Mouse (Mus musculus) forebrain, embryonic 15.5 days (tissue): ENCODE results near the gene Gm21861. TPM values are rescaled to one million over a fixed set of nuclear protein-coding genes. Genes with fewer than 3 reads are reported as not detected.
"Not testable (repeated sequence)": the region's sequence is repeated elsewhere in the genome, so short reads cannot be mapped to it uniquely, and the experiment has no call there.

ENCODE experiments used
- ATAC-seq: fragments of 200-750 bp; cut with Nextera tagmentation; replicated peaks from 2 replicates; pipeline ENCODE4 v1.8.0; 2017; ENCODE audit warnings: mild to moderate bottlenecking, moderate TSS enrichment, moderate library complexity
- H3K27ac ChIP-seq: fragments of 300-500 bp; sonication (generic); replicated peaks from 2 replicates; pipeline ENCODE4 v1.5.1; 2015; ENCODE audit warnings: mild to moderate bottlenecking, inconsistent platforms
- H3K27me3 ChIP-seq: fragments of 300-500 bp; sonication (generic); 2 replicates; pipeline ENCODE4 v1.6.1; 2015; ENCODE audit warnings: inconsistent platforms
- H3K36me3 ChIP-seq: fragments of 300-500 bp; sonication (generic); 2 replicates; pipeline ENCODE4 v1.6.1; 2015; ENCODE audit warnings: mild to moderate bottlenecking, inconsistent platforms
- H3K4me1 ChIP-seq: fragments of 300-500 bp; sonication (generic); 2 replicates; pipeline ENCODE4 v1.6.1; 2015; ENCODE audit warnings: inconsistent platforms
- H3K4me2 ChIP-seq: fragments of 300-500 bp; sonication (generic); replicated peaks from 2 replicates; pipeline ENCODE4 v1.6.1; 2015; ENCODE audit warnings: mild to moderate bottlenecking, inconsistent platforms
- H3K4me3 ChIP-seq: fragments of 300-500 bp; sonication (generic); 2 replicates; pipeline ENCODE4 v1.5.1; 2015; ENCODE audit warnings: mild to moderate bottlenecking, inconsistent platforms
- H3K9ac ChIP-seq: fragments of 300-500 bp; sonication (generic); replicated peaks from 2 replicates; pipeline ENCODE4 v1.6.1; 2015; ENCODE audit warnings: mild to moderate bottlenecking, inconsistent platforms
- H3K9me3 ChIP-seq: fragments of 300-500 bp; sonication (generic); 2 replicates; pipeline ENCODE4 v1.6.1; 2016; ENCODE audit warnings: inconsistent platforms
- WGBS: fragments of 180-500 bp; shearing (Covaris S2); methylation state at CpG from one replicate; pipeline ENCODE4 v1.1.7; 2015; ENCODE audit warnings: mixed read lengths; 5-methylcytosine and 5-hydroxymethylcytosine counted together
- polyA plus RNA-seq: library from polyadenylated mRNA; unstranded; fragments of >200 nt; fragmentation: Nextera tagmentation; extraction: Ambion mirVana; gene quantifications from 2 replicates; pipeline ENCODE4 v1.2.1, GENCODE M21; 2015

Gene Gm21861
- not detected in 2 replicates for polyA plus RNA-seq

DNA sequence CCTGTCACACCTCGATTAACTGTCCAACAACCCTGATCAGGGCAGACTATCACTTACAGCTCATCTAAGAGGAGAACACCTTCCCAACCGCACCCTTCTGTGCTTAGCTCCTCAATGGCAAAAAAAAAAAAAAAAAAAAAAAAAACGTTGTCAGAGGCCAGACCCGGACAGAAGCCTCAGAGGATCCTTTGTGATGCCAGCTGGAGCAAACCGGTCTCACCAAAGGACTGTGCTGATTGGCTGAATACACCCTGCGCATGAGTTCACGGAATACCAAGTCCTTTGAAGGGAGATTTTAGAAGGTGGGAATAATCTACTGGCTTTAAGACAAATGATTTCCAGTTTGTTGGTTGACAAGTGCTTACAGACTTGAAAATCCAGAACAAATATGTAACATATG lies at the start of gene Gm21861:
Gm21861 (minus strand) TSS at position 101 of the 400 bp plus-strand sequence.
- H3K4me3 ChIP-seq, H3K4me2 ChIP-seq, H3K27ac ChIP-seq, H3K9ac ChIP-seq, H3K4me1 ChIP-seq, H3K36me3 ChIP-seq, H3K27me3 ChIP-seq, ATAC-seq, H3K9me3 ChIP-seq: not testable (repeated sequence)
- WGBS = no CpG with 5 or more reads among the region's 7 CpGs
